Mouse (Mus musculus): ENCODE data around the gene Plod1. TPM values are rescaled to one million over a fixed set of nuclear protein-coding genes. Genes with fewer than 3 reads are reported as not detected.
"Not testable (repeated sequence)": the region's sequence is repeated elsewhere in the genome, so short reads cannot be mapped to it uniquely, and the experiment has no call there.

Gene Plod1
- polyA plus RNA-seq, 1 experiment = 16.7 TPM

DNA sequence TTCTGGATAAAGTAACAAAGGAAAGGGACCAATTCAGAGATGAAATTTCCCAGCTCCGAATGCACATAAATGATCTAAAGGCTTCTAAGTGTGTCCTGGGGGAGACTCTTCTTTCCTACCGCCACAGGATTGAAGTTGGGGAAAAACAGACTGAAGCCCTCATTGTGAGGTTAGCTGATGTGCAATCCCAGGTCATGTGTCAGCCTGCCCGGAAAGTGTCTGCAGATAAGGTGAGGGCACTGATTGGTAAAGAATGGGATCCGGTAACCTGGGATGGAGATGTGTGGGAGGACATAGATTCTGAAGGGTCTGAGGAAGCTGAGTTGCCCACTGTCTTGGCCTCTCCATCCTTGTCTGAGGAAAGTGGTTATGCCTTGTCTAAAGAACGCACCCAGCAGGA is 67.3 kb downstream of the Plod1 start:
- TF ChIP-seq POLR2A (IDR thresholded peaks at IDR 0.05; ENCODE audit: low read depth, low read length) (no peak), CTCF (IDR thresholded peaks at IDR 0.05; ENCODE audit: extremely low read depth, insufficient read depth, insufficient read length, insufficient replicate concordance) (no peak)
- Histone ChIP-seq H3K4me3 (ENCODE audit: extremely low read depth, insufficient read depth, insufficient read length) (peak overlapping the region; percentile 86), H3K36me3 (ENCODE audit: control insufficient read depth, insufficient read depth, low read length) (peaks cover 11% of the 10 kb centered on the region), H3K4me1 (ENCODE audit: control insufficient read depth, insufficient read depth, insufficient read length) (peaks cover 8% of the 10 kb centered on the region; the same call in 1 of the 2 replicates), H3K27ac (ENCODE audit: insufficient read depth, low read length) (no peak overlapping the region), H3K27me3 (ENCODE audit: control insufficient read depth, insufficient read depth, low read length) (no peaks in the 10 kb centered on the region)
- DNase-seq (ENCODE audit: low read depth in 1 of 2, low spot score in 2 of 2) = no peak
- WGBS = 18% methylated on average over 5 of the region's 5 CpGs

DNA sequence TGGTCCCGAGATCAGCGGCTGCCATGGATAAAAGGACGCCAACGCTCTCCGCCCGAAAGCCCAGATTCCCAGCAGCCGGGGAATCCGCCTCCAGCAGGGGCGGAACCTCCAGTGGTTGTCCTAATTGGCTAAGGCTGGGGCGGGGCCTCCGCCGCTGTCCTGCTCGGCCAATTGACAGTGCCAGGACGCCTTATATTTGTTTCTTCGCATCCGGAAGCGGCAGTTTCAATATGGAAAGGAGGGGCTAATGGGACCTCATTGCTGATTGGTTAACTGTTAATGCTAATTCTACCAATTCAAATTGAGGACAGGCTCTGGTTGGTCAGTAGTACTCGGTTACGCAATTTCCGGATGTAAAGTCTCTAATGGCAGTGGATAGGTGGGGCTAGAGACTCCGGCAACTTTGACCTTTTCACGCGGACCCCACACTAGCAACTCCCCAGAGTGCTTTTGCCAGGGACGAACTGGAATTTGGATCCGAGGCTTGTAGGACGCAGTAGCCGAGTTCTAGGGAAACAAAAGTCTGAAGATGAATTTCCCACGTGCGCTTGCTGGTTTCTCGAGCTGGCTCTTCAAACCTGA is 68.0 kb downstream of the Plod1 start, which contains the start of the genes Miip and Fv1:
TSS of gene Miip (minus strand) at position 367 of the 582 bp plus-strand sequence.
TSS of gene Fv1 (plus strand) at position 530 of the 582 bp plus-strand sequence.
- DNase-seq (ENCODE audit: low read depth in 1 of 2, low spot score in 2 of 2) = peak; percentile 89 to 98

DNA sequence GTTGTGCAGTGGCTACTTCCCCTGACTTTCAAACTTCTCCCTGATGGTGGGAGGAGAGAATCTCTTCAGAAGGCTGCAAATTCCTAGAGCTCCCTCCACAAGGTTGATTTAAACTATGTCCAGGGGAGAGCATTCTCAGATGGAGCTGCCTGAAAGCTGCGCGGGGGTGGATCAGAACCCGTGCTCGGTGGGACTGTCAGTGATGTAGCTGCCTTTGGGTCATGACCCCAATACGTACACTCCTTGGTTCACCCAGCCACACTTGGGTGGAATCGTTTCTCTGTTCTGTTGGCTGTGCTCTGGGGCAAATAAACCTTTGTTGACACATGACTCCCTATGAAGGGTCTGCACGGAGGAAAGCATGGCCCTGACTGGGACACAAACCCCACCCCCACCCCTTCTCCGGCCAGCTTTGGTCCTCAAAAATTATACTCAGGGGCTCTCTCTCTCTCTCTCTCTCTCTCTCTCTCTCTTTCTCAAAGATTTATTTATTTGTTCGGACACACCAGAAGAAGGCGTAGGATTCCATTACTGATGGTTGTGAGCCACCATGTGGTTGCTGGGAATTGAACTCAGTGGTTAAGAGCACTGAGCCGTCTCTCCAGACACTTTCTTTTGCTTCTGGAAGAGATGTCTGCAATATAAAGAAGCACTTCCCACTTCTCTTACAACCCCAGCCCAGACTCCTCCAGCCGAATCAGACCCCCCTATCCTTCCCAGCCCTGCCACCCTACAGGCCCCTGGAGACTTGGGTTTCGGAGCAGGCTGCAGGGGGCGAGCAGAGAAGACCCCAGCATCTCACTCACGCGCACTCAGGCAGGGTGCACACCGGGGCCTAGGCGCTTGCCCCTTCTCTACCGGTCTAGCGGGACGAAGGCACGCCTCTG is 68.8 kb downstream of the Plod1 start:
- TF ChIP-seq CTCF (IDR thresholded peaks at IDR 0.05; ENCODE audit: extremely low read depth, insufficient read depth, insufficient read length, insufficient replicate concordance) (no peak), POLR2A (IDR thresholded peaks at IDR 0.05; ENCODE audit: low read depth, low read length) (no peak)
- H3K4me1 ChIP-seq (ENCODE audit: control insufficient read depth, insufficient read depth, insufficient read length) = peaks cover 8% of the 10 kb centered on the region; the same call in 1 of the 2 replicates
- no peaks in the 10 kb centered on the region for H3K27me3 ChIP-seq (ENCODE audit: control insufficient read depth, insufficient read depth, low read length)
- H3K4me3 ChIP-seq (ENCODE audit: extremely low read depth, insufficient read depth, insufficient read length) = peak overlapping the region; percentile 96
- H3K36me3 ChIP-seq (ENCODE audit: control insufficient read depth, insufficient read depth, low read length) = peaks cover 9% of the 10 kb centered on the region
- peak overlapping the region; percentile 69 for H3K27ac ChIP-seq (ENCODE audit: insufficient read depth, low read length)
- WGBS = 7% methylated on average over 22 of the region's 22 CpGs
- no peak for DNase-seq (ENCODE audit: low read depth in 1 of 2, low spot score in 2 of 2)

More for the DNA sequence above, 68.0 kb downstream of the Plod1 start, which contains the start of the genes Miip and Fv1:
- no peaks in the 10 kb centered on the region for H3K27me3 ChIP-seq (ENCODE audit: control insufficient read depth, insufficient read depth, low read length)
- peaks cover 12% of the 10 kb centered on the region for H3K36me3 ChIP-seq (ENCODE audit: control insufficient read depth, insufficient read depth, low read length)
- no peak for TF ChIP-seq CTCF (IDR thresholded peaks at IDR 0.05; ENCODE audit: extremely low read depth, insufficient read depth, insufficient read length, insufficient replicate concordance)
- TF ChIP-seq POLR2A (IDR thresholded peaks at IDR 0.05; ENCODE audit: low read depth, low read length) = peak; percentile 32
- peak within 1 kb of the TSS; percentile 69 for H3K27ac ChIP-seq (ENCODE audit: insufficient read depth, low read length)
- peak within 1 kb of the TSS; percentile 96 for H3K4me3 ChIP-seq (ENCODE audit: extremely low read depth, insufficient read depth, insufficient read length)
- under 1% methylated on average over 30 of the region's 30 CpGs for WGBS
- H3K4me1 ChIP-seq (ENCODE audit: control insufficient read depth, insufficient read depth, insufficient read length) = peaks cover 8% of the 10 kb centered on the region; the same call in 1 of the 2 replicates

DNA sequence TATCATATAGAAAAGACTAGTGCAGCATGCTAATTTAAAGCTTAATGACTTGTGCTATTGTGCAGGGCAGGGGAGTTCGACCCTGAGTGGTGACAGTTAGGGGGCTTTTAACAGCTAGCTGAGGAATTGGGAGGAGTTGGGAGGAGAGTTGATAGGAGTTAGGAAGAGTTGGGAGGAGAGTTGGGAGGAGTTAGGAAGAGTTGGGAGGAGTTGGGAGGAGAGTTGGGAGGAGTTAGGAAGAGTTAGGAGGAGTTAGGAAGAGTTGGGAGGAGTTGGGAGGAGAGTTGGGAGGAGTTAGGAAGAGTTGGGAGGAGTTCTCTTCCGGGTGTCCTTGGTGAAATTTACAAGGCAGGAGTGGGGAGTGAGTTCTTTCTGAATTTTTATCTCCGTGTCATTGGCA is 69.8 kb downstream of the Plod1 start:
- not testable (repeated sequence) for H3K27ac ChIP-seq (ENCODE audit: insufficient read depth, low read length)
- WGBS = 80% methylated on average over 3 of the region's 3 CpGs

DNA sequence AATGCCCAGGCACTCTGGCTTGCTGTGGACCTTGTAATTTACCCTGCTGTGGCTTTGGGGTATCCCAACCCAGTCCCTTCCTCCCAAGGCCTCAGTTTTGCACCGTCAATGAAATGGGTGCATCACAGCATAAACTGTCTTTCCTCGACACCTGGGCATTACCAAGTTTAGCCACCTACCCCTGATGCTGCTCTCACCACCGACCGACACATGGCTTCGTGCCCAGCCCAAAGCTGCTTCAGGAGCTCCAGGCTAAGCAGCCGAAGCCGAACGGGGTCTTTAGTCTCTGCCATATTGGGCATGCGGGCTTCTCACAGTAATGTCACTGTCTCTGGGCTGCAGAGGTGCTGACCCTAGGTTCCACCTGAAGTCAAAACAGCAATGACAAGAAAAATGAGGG is 70.5 kb downstream of the Plod1 start:
- Histone ChIP-seq H3K27me3 (ENCODE audit: control insufficient read depth, insufficient read depth, low read length) (no peaks in the 10 kb centered on the region), H3K4me1 (ENCODE audit: control insufficient read depth, insufficient read depth, insufficient read length) (peaks cover 8% of the 10 kb centered on the region; the same call in 1 of the 2 replicates), H3K27ac (ENCODE audit: insufficient read depth, low read length) (no peak overlapping the region), H3K4me3 (ENCODE audit: extremely low read depth, insufficient read depth, insufficient read length) (no peak overlapping the region), H3K36me3 (ENCODE audit: control insufficient read depth, insufficient read depth, low read length) (peaks cover 20% of the 10 kb centered on the region)
- WGBS = 89% methylated on average over 9 of the region's 9 CpGs
- TF ChIP-seq CTCF (IDR thresholded peaks at IDR 0.05; ENCODE audit: extremely low read depth, insufficient read depth, insufficient read length, insufficient replicate concordance) (no peak), POLR2A (IDR thresholded peaks at IDR 0.05; ENCODE audit: low read depth, low read length) (no peak)
- no peak for DNase-seq (ENCODE audit: low read depth in 1 of 2, low spot score in 2 of 2)

More for the DNA sequence above, 69.8 kb downstream of the Plod1 start:
- H3K36me3 ChIP-seq (ENCODE audit: control insufficient read depth, insufficient read depth, low read length) = peaks cover 15% of the 10 kb centered on the region
- H3K4me3 ChIP-seq (ENCODE audit: extremely low read depth, insufficient read depth, insufficient read length); H3K4me1 ChIP-seq (ENCODE audit: control insufficient read depth, insufficient read depth, insufficient read length); DNase-seq (ENCODE audit: low read depth in 1 of 2, low spot score in 2 of 2); H3K27me3 ChIP-seq (ENCODE audit: control insufficient read depth, insufficient read depth, low read length): not testable (repeated sequence)

DNA sequence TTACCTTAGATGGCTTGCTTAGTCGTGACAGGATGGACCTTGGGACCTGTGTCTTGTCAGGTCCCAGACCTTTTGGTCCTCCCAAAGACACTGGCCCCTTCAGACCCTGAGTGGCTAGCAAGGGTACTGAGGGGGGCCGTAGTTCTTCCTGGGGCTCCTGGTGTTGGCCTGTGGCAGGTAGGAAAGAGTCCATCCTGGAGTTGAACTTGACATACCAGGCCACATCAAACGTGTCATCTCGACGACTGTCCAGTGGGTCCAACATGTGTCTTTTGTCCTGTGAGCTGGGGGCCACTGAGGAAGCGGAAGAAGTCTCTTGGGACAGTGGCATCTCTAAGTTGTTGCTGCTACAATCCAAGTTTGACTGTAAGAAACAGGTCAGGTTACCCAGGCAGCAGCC is 70.9 kb downstream of the Plod1 start:
- H3K27ac ChIP-seq (ENCODE audit: insufficient read depth, low read length) = no peak overlapping the region
- no peak overlapping the region for H3K4me3 ChIP-seq (ENCODE audit: extremely low read depth, insufficient read depth, insufficient read length)
- peaks cover 8% of the 10 kb centered on the region; the same call in 1 of the 2 replicates for H3K4me1 ChIP-seq (ENCODE audit: control insufficient read depth, insufficient read depth, insufficient read length)
- no peaks in the 10 kb centered on the region for H3K27me3 ChIP-seq (ENCODE audit: control insufficient read depth, insufficient read depth, low read length)
- whole genome bisulfite sequencing = 95% methylated on average over 6 of the region's 6 CpGs
- no peak for DNase-seq (ENCODE audit: low read depth in 1 of 2, low spot score in 2 of 2)
- H3K36me3 ChIP-seq (ENCODE audit: control insufficient read depth, insufficient read depth, low read length) = peaks cover 21% of the 10 kb centered on the region
- TF ChIP-seq POLR2A (IDR thresholded peaks at IDR 0.05; ENCODE audit: low read depth, low read length) = no peak
- TF ChIP-seq CTCF (IDR thresholded peaks at IDR 0.05; ENCODE audit: extremely low read depth, insufficient read depth, insufficient read length, insufficient replicate concordance) = no peak

All from spleen, adult 2 months (tissue).